In genomic region chr4:104218765-104219164, GRCm38 (mm10) we compare ENCODE assay signal across 15 mouse cellular contexts.
A peak's percentile ranks its signal among the peaks of the same experiment; 100 is the strongest.
DNase-seq lines count a peak whose midpoint lies in the region; ATAC-seq and TF ChIP-seq lines count a peak whose summit lies in the region.
"Had no signal": no experiment of that assay in that cellular context is flagged by ENCODE, and none has a peak within 500 bp of the region (broad histone marks: within the 10 kb centered on the region; RNA-seq: fewer than 3 reads in every experiment).

No protein-coding gene starts in this region.

- TF ChIP-seq POLR2A in kidney, adult 2 months (IDR thresholded peaks at IDR 0.05; ENCODE audit: low read depth, low read length): no peak

- H3K4me3 ChIP-seq in kidney, adult 2 months (ENCODE audit: insufficient read depth, low read depth, low read length): no peak overlapping the region
- H3K4me3 ChIP-seq in kidney, embryonic 15.5 days (replicated peaks): no peak overlapping the region
- H3K4me3 ChIP-seq: hindbrain, embryonic 13.5 days; limb, embryonic 13.5 days; midbrain, embryonic 13.5 days; neural tube, embryonic 13.5 days had no signal

- ATAC-seq in kidney, embryonic 15.5 days (replicated peaks; ENCODE audit: low FRiP score): no peak
- ATAC-seq: midbrain, embryonic 13.5 days had no signal

- H3K9me3 ChIP-seq in kidney, embryonic 15.5 days (replicated peaks): no peaks in the 10 kb centered on the region
- H3K9me3 ChIP-seq: hindbrain, embryonic 13.5 days; limb, embryonic 13.5 days; midbrain, embryonic 13.5 days; neural tube, embryonic 13.5 days had no signal

- H3K9ac ChIP-seq in kidney, embryonic 15.5 days: no peak overlapping the region
- H3K9ac ChIP-seq: hindbrain, embryonic 13.5 days; limb, embryonic 13.5 days; midbrain, embryonic 13.5 days; neural tube, embryonic 13.5 days had no signal

- no peaks in the 10 kb centered on the region for H3K4me1 ChIP-seq in kidney, adult 2 months (ENCODE audit: control insufficient read depth, insufficient read depth, low read length)
- peaks cover 7% of the 10 kb centered on the region; the same call in 1 of the 2 replicates for H3K4me1 ChIP-seq in kidney, embryonic 15.5 days
- H3K4me1 ChIP-seq: limb, embryonic 13.5 days had no signal

- TF ChIP-seq CTCF in kidney, adult 2 months (conservative IDR thresholded peaks at IDR 0.05; ENCODE audit: insufficient read depth, insufficient read length, low read depth, low read length): no peak

- peak; percentile 5 for DNase-seq in adrenal gland, postnatal 14 days
- DNase-seq in adrenal gland, adult (ENCODE audit: inconsistent age in 2 of 2, low spot score in 1 of 2): no peak
- DNase-seq in kidney, adult 2 months: peak; percentile 84
- DNase-seq in ovary, postnatal 36 days (ENCODE audit: low spot score): peak; percentile 6
- DNase-seq in ovary, postnatal 10 days (ENCODE audit: low spot score): no peak
- no peak for DNase-seq in B cell, adult 2 months
- DNase-seq in thymus, adult 18-20 months: no peak
- DNase-seq: cerebellum, adult 9-11 months; gastrocnemius, postnatal 14 days; layer of hippocampus, postnatal 36 days had no signal

- no peaks in the 10 kb centered on the region for H3K36me3 ChIP-seq in kidney, adult 2 months (ENCODE audit: control insufficient read depth, insufficient read depth, low read length)
- H3K36me3 ChIP-seq in kidney, embryonic 15.5 days: no peaks in the 10 kb centered on the region
- H3K36me3 ChIP-seq: hindbrain, embryonic 13.5 days; limb, embryonic 13.5 days; midbrain, embryonic 13.5 days; neural tube, embryonic 13.5 days had no signal

- no peaks in the 10 kb centered on the region for H3K27me3 ChIP-seq in kidney, adult 2 months (replicated peaks; ENCODE audit: control insufficient read depth, insufficient read depth, low read length)
- no peaks in the 10 kb centered on the region for H3K27me3 ChIP-seq in kidney, embryonic 15.5 days
- H3K27me3 ChIP-seq: limb, embryonic 13.5 days; midbrain, embryonic 13.5 days; neural tube, embryonic 13.5 days had no signal

- H3K27ac ChIP-seq in kidney, adult 2 months (ENCODE audit: insufficient read depth, low read depth, low read length): no peak overlapping the region
- no peak overlapping the region for H3K27ac ChIP-seq in kidney, embryonic 15.5 days
- H3K27ac ChIP-seq: hindbrain, embryonic 13.5 days; limb, embryonic 13.5 days; midbrain, embryonic 13.5 days; neural tube, embryonic 13.5 days had no signal

- WGBS in kidney, adult 2 months: 47% methylated on average over 6 of the region's 6 CpGs
- WGBS in kidney, embryonic 15.5 days: 67% methylated on average over 6 of the region's 6 CpGs

- no peak overlapping the region for H3K4me2 ChIP-seq in kidney, embryonic 15.5 days
- H3K4me2 ChIP-seq: hindbrain, embryonic 13.5 days; limb, embryonic 13.5 days; midbrain, embryonic 13.5 days; neural tube, embryonic 13.5 days had no signal

Comparison
In these comparisons a context has a peak if more than half of its experiments do, and no peak if none do; other contexts are left out.
1. DNase-seq: peak in adrenal gland, postnatal 14 days (single experiment), kidney, adult 2 months (single experiment) and ovary, postnatal 36 days (single experiment); none in adrenal gland, adult (0 of 2), ovary, postnatal 10 days (single experiment), B cell, adult 2 months (0 of 2) and thymus, adult 18-20 months (0 of 2).